Mouse (Mus musculus): ENCODE measurements around the gene Map2k6. TPM values are rescaled to one million over a fixed set of nuclear protein-coding genes. Genes with fewer than 3 reads are reported as not detected.
"Not testable (repeated sequence)": the region's sequence is repeated elsewhere in the genome, so short reads cannot be mapped to it uniquely, and the experiment has no call there.

Map2k6 gene
- total RNA-seq (2021) = 10 to 100 TPM; 42.0 to 42.1 TPM
- long read RNA-seq, experiment 1, transcript Map2k6-201 (12 exons, 2,068 nt) = major isoform, 12 of 29 reads
- long read RNA-seq, experiment 1, partial matches to known transcripts = 3 of 29 reads
- long read RNA-seq, experiment 1, other reads (novel, unspliced or antisense) = 14 of 29 reads
- long read RNA-seq, experiment 2, transcript Map2k6-201 (12 exons, 2,068 nt) = major isoform, 11 of 27 reads
- long read RNA-seq, experiment 2, partial matches to known transcripts = 1 of 27 reads
- long read RNA-seq, experiment 2, other reads (novel, unspliced or antisense) = 15 of 27 reads

DNA sequence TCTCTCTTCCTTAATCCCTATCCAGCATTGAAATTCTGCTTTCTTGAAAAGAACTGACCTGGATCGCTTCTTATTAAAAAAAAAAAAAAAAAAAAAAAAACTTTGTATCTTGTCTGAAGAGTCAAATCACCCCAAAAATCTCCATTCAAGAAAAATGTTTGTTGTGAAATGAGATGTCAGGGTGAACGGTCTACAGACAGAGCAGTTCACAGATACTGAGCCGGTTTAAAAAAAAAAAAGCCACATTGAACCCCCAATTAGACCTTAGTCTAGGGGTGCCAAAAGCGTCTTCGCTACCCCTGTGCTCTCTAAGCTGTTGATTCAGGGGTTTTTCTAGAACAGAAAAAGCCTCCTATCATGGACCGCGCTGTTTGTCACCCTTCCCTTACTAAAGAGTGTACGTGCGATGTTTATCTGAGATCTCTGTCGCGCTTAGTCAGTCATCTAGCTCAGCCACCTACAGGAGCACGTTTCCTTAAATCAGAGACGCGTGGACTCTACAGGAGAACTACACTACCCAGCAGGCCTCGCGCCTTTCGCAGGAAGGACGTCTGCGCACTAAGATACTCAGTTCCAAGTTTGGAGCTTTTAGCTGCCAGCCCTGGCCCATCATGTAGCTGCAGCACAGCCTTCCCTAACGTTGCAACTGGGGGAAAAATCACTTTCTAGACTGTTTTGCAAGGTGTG lies at the start of gene Map2k6:
Gene Map2k6 (plus strand): TSS at position 570 of the 687 bp plus-strand sequence.
- DNase-seq = peak; percentile 82

- no peak for DNase-seq
Observed at GRCm38 (mm10) chr11:110354261-110354660, 44.7 kb upstream of the Map2k6 start.

- not testable (repeated sequence) for DNase-seq
Observed at GRCm38 (mm10) chr11:110355131-110355530, 43.8 kb upstream of the Map2k6 start.

DNA sequence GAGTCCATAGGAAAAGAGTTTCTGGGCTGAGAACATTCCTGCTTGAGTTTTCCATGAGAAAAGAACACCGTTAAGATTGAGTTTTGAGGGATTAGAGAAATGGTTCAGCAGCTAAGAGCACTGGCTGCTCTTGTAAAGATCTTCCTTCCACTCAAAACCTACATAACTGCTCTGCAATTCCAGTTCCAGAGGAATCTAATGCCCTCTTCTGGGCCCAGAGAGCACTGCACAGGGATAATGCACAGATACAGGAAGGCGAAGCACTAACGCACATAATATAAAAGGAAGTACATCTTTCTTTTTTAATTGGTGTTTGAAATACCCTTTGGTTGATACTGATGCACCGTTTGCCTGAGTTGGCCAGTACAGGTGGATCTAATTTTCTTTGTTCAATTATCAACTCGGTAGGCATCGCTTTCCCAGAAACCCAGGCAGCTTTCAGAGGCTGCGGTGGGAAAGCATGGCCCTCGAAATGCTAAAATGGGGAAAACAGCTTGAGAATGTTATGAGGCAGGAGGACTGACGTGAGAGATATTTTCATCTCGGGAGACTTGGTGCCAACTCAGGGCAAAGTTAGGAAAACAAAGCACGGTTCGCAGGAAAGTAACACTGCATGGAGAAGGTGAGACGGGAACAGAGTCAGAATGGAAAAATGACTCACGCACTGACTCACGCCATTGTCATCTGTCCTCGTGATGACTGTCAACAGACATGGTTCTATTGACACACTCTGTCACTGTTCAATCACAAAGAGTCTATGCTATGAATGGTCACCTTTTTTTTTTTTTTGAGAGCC lies 41.0 kb upstream of the Map2k6 start:
- DNase-seq = no peak

GRCm38 (mm10) chr11:110365016-110365415 lies 33.9 kb upstream of the Map2k6 start:
- DNase-seq = no peak

DNA sequence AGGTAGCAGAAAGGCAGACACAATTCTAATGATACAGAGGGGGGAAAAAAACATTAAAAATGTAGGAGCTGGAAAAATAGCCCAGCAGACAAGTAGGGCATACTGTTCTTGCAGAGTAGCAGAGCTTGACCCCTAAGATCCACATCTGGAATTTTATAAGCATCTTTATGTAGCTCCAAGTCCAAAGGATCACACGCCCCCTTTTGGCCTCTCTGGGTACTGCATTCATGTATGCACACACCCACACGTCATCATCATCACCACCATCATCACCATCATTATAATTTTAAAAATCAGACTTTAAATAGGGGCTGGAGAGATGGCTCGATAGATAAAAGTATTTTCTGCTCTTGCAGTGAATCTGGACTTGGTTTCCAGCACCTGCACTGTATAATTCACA lies 32.0 kb upstream of the Map2k6 start:
- no peak for DNase-seq

DNA sequence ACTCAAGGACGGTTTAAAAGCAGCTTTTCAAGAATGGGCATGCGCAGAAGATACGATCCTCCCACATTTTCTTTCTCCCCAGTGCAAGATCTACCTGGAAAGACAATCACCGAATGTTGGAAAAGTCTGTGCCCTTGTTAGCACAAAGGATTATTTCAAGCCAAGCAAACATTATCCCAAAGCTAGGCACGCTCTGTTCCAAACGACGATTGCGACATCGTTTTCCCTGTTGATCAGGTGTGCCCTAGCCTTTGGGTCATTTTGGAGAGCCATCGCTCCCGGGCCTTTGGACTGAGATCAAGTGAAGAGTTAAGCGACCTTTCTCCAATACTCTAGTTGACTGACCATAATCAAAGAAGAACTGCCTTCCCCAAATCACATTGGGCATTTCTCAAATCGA lies 31.3 kb upstream of the Map2k6 start:
- DNase-seq = no peak

DNA sequence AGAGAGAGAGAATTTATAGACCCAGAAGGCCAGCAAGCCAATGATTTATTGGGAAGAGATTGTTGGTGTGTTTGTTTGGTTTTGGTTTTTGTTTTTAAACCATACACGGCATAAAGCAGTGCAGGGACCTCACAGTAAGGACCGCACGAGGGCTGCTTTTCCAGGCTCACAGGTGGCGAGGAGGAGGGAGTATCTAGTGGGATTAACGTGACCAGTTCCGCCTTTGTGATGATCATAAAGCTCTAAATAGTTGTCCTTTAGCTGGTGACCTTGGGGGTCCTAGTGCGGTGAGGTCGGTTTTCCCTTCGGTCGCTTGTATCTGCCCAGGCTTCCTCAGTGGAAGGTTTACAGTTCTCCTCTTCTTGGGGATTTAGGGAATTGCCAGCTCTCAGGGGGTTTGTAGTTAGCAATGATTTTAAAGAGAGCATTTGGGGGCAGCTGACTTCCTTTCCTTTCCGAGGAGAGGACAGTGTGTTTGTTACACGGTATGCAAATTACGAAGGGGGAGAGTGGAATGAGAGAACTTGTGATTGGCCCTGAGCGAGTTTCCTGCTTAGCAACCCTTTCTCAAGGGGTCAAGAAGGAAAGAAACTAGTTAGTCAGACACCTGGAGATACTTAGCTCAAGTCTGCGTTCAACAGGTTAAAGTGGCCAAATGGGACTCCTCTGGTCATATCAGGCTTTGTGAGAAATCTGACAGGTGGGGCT lies 29.5 kb upstream of the Map2k6 start:
- no peak for DNase-seq

DNA sequence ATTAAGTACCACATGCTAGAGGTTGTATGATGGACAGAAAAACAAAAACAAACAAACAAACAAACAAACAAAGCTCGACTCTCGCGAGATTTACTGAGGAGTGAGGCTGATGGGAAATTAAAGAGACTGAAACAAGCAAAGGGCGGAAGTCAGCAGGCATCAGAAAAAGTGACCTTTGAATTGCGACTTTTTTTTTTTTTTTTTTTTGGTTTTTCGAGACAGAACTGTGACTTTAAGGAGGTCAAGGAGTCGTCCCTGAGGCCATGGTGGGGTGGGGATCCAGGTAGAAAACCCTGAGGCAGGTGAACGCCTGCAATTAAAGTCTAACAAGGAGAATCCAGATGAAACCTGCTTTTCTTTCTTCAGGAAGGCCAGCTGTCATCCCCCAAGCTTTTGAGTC lies 27.1 kb upstream of the Map2k6 start:
- no peak for DNase-seq

DNA sequence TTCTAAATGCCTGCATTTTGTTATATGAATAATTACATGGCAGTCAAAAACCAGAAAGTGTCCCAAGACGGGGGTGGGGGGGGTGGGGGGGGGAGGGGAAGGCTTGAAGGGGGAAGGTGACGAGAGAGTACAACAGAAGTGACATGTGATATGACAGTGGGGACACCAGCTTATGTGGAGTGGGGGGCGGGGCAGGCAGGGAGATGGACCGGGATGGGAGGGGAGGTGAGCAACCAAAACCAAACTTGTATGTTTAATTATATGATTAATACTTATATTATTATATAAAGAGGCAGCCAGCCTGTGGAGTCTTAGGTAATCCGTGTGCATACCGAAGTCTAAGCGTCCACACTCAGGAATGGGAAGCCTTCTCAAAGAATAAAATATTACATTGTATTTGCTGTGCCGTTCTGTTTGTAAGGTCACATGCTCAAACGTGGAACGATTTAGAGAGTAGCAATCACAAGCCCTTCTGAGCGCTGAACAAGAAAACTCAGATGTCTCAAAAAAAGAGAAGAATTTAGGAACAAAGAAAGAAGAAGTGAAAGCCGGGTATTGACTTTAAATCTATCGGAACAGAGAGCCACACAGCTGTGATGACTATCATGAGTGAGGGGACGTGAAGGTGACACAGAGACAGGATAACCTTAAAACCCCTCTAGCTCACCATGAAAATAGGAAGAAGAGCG lies 26.5 kb upstream of the Map2k6 start:
- DNase-seq = no peak

DNA sequence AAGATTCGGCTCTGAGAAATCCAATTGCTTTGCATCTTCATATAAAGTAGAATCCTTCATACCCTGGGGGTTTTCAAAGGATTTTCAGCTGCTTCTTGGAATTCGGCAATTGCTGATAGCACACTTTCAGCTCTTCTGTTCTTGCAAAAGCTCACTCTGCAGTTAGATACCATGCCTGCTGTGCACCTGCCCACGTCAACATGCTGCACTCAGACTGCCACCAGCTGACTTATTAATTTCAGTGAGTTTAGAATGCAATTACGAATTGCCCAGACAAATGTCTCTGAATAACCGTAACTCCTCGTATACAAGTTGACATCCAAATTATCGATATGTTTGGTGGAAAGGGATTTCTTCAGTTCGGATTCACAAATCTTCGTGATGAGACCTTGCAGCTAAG lies 24.9 kb upstream of the Map2k6 start:
- no peak for DNase-seq

DNA sequence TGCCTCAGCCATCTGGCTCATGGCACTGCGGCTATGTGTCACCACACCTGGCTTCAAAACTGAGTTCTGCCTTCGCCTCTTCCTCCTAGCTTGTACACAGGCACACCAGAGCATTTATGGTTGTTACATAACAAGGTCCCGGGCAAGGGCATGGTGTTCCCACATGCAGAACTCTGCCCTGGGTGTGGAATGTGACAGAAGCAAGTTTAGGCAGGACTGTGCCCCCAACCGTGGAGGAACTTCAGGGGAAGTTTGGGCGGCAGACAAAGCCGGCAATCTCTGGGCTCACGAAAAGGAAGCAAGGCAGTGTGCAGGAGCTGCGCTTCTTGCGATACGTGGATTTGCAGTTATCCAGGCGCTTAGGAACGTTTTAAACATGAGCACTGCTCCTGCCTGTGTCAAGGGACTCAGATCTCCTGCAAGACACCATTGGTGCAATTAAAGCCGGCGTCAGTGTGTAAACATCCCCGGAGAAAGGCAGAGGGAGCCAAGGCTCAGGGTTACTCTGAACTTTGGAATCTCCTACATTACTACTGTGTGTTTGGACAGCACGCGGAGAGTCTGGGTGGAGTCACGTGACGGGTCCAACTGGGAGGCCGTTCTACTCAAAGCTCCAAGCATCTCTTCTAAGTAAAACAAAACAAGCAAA lies 19.1 kb upstream of the Map2k6 start:
- peak; percentile 80 for DNase-seq

GRCm38 (mm10) chr11:110380310-110380668 lies 18.6 kb upstream of the Map2k6 start:
- no peak for DNase-seq

- DNase-seq = no peak
Observed at GRCm38 (mm10) chr11:110385487-110385886, 13.4 kb upstream of the Map2k6 start.

GRCm38 (mm10) chr11:110392763-110393162 lies 6.2 kb upstream of the Map2k6 start:
- DNase-seq = no peak

DNA sequence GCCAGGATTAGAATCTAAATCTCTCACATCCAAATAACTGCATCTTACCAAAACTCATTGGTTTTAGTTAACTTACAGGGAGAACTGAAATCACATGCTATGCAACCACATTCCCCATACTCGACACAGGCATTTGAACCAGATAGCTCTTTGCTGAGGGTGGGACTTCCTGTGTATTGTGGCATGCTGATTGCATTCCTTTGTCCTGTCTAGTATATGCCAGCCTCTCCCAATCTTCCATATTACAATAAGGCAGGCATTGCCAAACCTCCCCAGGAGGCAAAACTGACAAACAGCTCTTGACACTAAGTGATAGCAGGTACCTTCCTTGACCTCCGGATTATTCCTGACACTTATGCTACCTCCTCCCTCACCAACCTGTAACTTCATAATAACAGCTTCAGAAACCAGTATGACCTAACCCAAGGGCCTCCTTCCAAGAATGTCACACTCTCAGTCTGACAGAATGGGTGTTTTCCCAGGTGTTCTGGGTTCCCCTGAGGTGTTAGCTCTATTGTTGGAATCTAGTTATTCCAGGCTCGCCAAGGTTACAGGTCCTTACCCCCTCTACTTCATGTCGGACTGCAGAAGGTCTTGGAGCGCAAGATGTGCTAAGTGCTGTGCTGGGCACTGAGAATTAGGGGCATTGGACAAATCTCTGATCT lies 4.0 kb upstream of the Map2k6 start:
- no peak for DNase-seq

- DNase-seq = no peak
Observed at GRCm38 (mm10) chr11:110396085-110396484, 2.8 kb upstream of the Map2k6 start.

- no peak for DNase-seq
Observed at GRCm38 (mm10) chr11:110399240-110400150, 573 bp downstream of the Map2k6 start.

GRCm38 (mm10) chr11:110400283-110400682 lies 1.4 kb downstream of the Map2k6 start:
- DNase-seq = no peak

DNA sequence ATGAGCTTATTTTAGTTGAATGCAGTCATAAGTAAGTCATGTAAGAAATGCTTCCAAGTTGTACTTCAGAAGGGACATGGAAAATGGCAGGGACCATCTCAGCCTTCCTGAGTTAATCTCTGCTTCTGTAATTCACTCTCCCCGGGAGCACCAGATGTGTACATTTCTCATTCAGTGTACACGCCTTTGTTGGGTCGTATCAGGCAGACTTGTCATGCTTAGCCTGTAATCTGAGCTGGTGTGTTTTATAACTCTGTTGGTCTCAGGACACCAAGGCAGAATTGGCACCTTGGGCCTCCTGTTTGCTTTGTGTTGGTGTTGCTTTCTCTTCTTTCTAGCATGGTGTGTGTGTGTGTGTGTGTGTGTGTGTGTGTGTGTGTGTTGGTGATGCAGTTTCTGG lies 3.7 kb downstream of the Map2k6 start:
- DNase-seq = no peak

All from gastrocnemius, postnatal 25 days (tissue).